9 mouse cellular contexts compared by ENCODE assay signal in the genomic region with DNA sequence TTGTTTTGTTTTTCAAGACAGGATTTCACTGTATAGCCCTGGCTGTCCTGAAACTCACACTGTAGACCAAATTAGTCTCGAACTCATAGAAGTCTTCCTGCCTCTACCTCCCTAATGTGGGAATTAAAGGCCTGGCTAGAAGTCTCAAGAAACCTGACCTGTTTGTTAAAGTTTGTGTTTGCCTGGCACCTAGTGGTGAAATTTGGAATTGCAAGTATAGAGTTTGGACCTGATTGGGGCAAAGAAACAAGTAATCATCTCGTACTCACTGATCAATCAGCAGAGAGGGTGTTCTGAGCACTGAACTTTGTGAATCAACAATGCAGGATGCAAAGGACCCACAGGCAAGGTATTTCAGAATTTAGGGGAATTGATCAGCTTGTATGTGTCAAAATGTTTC. TPM values are rescaled to one million over a fixed set of nuclear protein-coding genes. Genes with fewer than 3 reads are reported as not detected.
A peak's percentile ranks its signal among the peaks of the same experiment; 100 is the strongest.
DNase-seq lines count a peak whose midpoint lies in the region; ATAC-seq lines count a peak whose summit lies in the region.
"Had no signal": no experiment of that assay in that cellular context is flagged by ENCODE, and none has a peak within 500 bp of the region (broad histone marks: within the 10 kb centered on the region; RNA-seq: fewer than 3 reads in every experiment).

No protein-coding gene starts in this region.

- no peak overlapping the region for H3K27ac ChIP-seq in hindbrain, embryonic 10.5 days
- H3K27ac ChIP-seq in hindbrain, embryonic 12.5 days = no peak overlapping the region
- no peak overlapping the region for H3K27ac ChIP-seq in forebrain, embryonic 12.5 days

- H3K27me3 ChIP-seq in hindbrain, embryonic 10.5 days (ENCODE audit: insufficient read depth, poor library complexity, severe bottlenecking) = 0 out of 2 replicates have a peak, but pooled peaks cover 2% of the 10 kb centered on the region
- H3K27me3 ChIP-seq in hindbrain, embryonic 12.5 days = no peaks in the 10 kb centered on the region
- H3K27me3 ChIP-seq in forebrain, embryonic 12.5 days = no peaks in the 10 kb centered on the region
- H3K27me3 ChIP-seq: lung, embryonic 15.5 days had no signal

- no peak overlapping the region for H3K9ac ChIP-seq in hindbrain, embryonic 12.5 days
- no peak overlapping the region for H3K9ac ChIP-seq in forebrain, embryonic 12.5 days
- H3K9ac ChIP-seq: lung, embryonic 15.5 days had no signal

- no peak overlapping the region for H3K4me3 ChIP-seq in hindbrain, embryonic 10.5 days
- no peak overlapping the region for H3K4me3 ChIP-seq in hindbrain, embryonic 12.5 days
- H3K4me3 ChIP-seq in forebrain, embryonic 12.5 days (replicated peaks) = no peak overlapping the region
- H3K4me3 ChIP-seq: lung, embryonic 15.5 days had no signal

- no peak for ATAC-seq in hindbrain, embryonic 12.5 days (ENCODE audit: low FRiP score)
- ATAC-seq in forebrain, embryonic 12.5 days (ENCODE audit: low FRiP score) = no peak

- peaks cover 43% of the 10 kb centered on the region for H3K4me1 ChIP-seq in hindbrain, embryonic 10.5 days (replicated peaks)
- peaks cover 9% of the 10 kb centered on the region for H3K4me1 ChIP-seq in hindbrain, embryonic 12.5 days
- H3K4me1 ChIP-seq in forebrain, embryonic 12.5 days = peaks cover 7% of the 10 kb centered on the region; the same call in 1 of the 2 replicates
- H3K4me1 ChIP-seq: lung, embryonic 15.5 days had no signal

- WGBS in hindbrain, embryonic 10.5 days = 28% methylated on average over 2 of the region's 2 CpGs
- 26% methylated on average over 2 of the region's 2 CpGs for WGBS in hindbrain, embryonic 12.5 days
- WGBS in forebrain, embryonic 12.5 days = 24% methylated on average over 2 of the region's 2 CpGs

- H3K36me3 ChIP-seq in hindbrain, embryonic 10.5 days = no peaks in the 10 kb centered on the region
- H3K36me3 ChIP-seq in hindbrain, embryonic 12.5 days = no peaks in the 10 kb centered on the region
- no peaks in the 10 kb centered on the region for H3K36me3 ChIP-seq in forebrain, embryonic 12.5 days (replicated peaks)
- H3K36me3 ChIP-seq: lung, embryonic 15.5 days had no signal

- DNase-seq in hindbrain, embryonic 10.5 days (ENCODE audit: low spot score) = peak; percentile 52
- peak; percentile 60 to 62 for DNase-seq in B cell, adult 2 months
- DNase-seq in R1 (ENCODE audit: low read depth, low spot score) = peak; percentile 82
- peak; percentile 91 for DNase-seq in embryo, embryonic 10.5 days (ENCODE audit: low spot score)
- DNase-seq in layer of hippocampus, adult 8-10 months (ENCODE audit: low spot score in 2 of 2) = peak; percentile 48 to 67
- peak; percentile 32 to 45 for DNase-seq in natural killer cell, adult 2 months (ENCODE audit: low spot score in 2 of 2)

- H3K4me2 ChIP-seq in hindbrain, embryonic 12.5 days (replicated peaks) = no peak overlapping the region
- H3K4me2 ChIP-seq in forebrain, embryonic 12.5 days = no peak overlapping the region
- H3K4me2 ChIP-seq: lung, embryonic 15.5 days had no signal

- no peaks in the 10 kb centered on the region for H3K9me3 ChIP-seq in hindbrain, embryonic 10.5 days
- H3K9me3 ChIP-seq in hindbrain, embryonic 12.5 days (replicated peaks) = no peaks in the 10 kb centered on the region
- H3K9me3 ChIP-seq in forebrain, embryonic 12.5 days = no peaks in the 10 kb centered on the region
- H3K9me3 ChIP-seq: lung, embryonic 15.5 days had no signal

RNA-seq across cellular contexts. Expression of gene Phykpl, which starts 50.2 kb away (rescaled TPM):
- 13.5 and 14.6 TPM in 2 replicates for polyA plus RNA-seq in hindbrain, embryonic 10.5 days (2016; fragmentation: Nextera tagmentation; extraction: Ambion mirVana)
- 14.0 and 16.0 TPM in 2 replicates for polyA plus RNA-seq in hindbrain, embryonic 12.5 days (2016; fragmentation: Nextera tagmentation; extraction: Ambion mirVana)
- 10 to 100 TPM in 1 of 4 experiments, 1 to 10 TPM in 3; 7.9 to 10.2 (median 8.9) TPM for total RNA-seq in layer of hippocampus, adult 8-10 months (2022)
- 15.1 and 16.4 TPM in 2 replicates for polyA plus RNA-seq in forebrain, embryonic 12.5 days (2016; fragmentation: Nextera tagmentation; extraction: Ambion mirVana)

Comparison
In these comparisons a context has a peak if more than half of its experiments do, and no peak if none do; other contexts are left out.
1. DNase-seq: peak in every context shown above with its lines; median percentile 91 in embryo, embryonic 10.5 days; 82 in R1; 61 in B cell, adult 2 months; 58 in layer of hippocampus, adult 8-10 months; 52 in hindbrain, embryonic 10.5 days; 38 in natural killer cell, adult 2 months.